Mouse (Mus musculus): ENCODE results near the gene Ankrd33. TPM values are rescaled to one million over a fixed set of nuclear protein-coding genes. Genes with fewer than 3 reads are reported as not detected.

Ankrd33 gene
- polyA plus RNA-seq, 1 experiment from 2014 or later = not detected

- Histone ChIP-seq H3K9ac (replicated peaks; ENCODE audit: low read length) (no peak overlapping the region), H3K4me3 (ENCODE audit: low read length) (no peak overlapping the region), H3K36me3 (ENCODE audit: insufficient read depth, low read length) (no peaks in the 10 kb centered on the region), H3K4me1 (ENCODE audit: insufficient read depth, low read length) (peaks cover 49% of the 10 kb centered on the region), H3K27ac (ENCODE audit: low read length) (no peak overlapping the region), H3K4me2 (replicated peaks; ENCODE audit: low read depth, low read length) (no peak overlapping the region), H3K27me3 (ENCODE audit: insufficient read depth, low read length) (peaks cover 22% of the 10 kb centered on the region; the same call in 1 of the 2 replicates), H3K9me3 (ENCODE audit: low read length) (no peaks in the 10 kb centered on the region)
- WGBS = 29% methylated on average over 9 of the region's 9 CpGs
- no peak for ATAC-seq (ENCODE audit: low FRiP score, low TSS enrichment)
These were observed 20.6 kb upstream of the Ankrd33 start for GRCm38 (mm10) chr15:101094979-101095378.

- Histone ChIP-seq H3K4me2 (replicated peaks; ENCODE audit: low read depth, low read length) (no peak overlapping the region), H3K4me3 (ENCODE audit: low read length) (no peak overlapping the region), H3K27ac (ENCODE audit: low read length) (no peak overlapping the region), H3K9me3 (ENCODE audit: low read length) (no peaks in the 10 kb centered on the region), H3K36me3 (ENCODE audit: insufficient read depth, low read length) (no peaks in the 10 kb centered on the region), H3K9ac (replicated peaks; ENCODE audit: low read length) (no peak overlapping the region), H3K27me3 (ENCODE audit: insufficient read depth, low read length) (peaks cover 18% of the 10 kb centered on the region; the same call in 1 of the 2 replicates), H3K4me1 (ENCODE audit: insufficient read depth, low read length) (peaks cover 49% of the 10 kb centered on the region)
- WGBS = 50% methylated on average over 3 of the region's 3 CpGs
- ATAC-seq (ENCODE audit: low FRiP score, low TSS enrichment) = no peak
These were observed 20.2 kb upstream of the Ankrd33 start for GRCm38 (mm10) chr15:101095392-101095791.

- Histone ChIP-seq H3K4me1 (ENCODE audit: insufficient read depth, low read length) (peaks cover 34% of the 10 kb centered on the region), H3K9me3 (ENCODE audit: low read length) (no peaks in the 10 kb centered on the region), H3K9ac (replicated peaks; ENCODE audit: low read length) (peak overlapping the region; percentile 55), H3K27me3 (ENCODE audit: insufficient read depth, low read length) (peaks cover 14% of the 10 kb centered on the region; the same call in 1 of the 2 replicates), H3K36me3 (ENCODE audit: insufficient read depth, low read length) (no peaks in the 10 kb centered on the region), H3K27ac (ENCODE audit: low read length) (0 out of 2 replicates have a peak overlapping the region, but pooled peaks have one; percentile 17), H3K4me2 (replicated peaks; ENCODE audit: low read depth, low read length) (peak overlapping the region; percentile 50), H3K4me3 (ENCODE audit: low read length) (peak overlapping the region; percentile 13; the same call in 1 of the 2 replicates)
- 5% methylated on average over 28 of the region's 28 CpGs for WGBS
- peak; percentile 41 for ATAC-seq (ENCODE audit: low FRiP score, low TSS enrichment)
These were observed 17.4 kb upstream of the Ankrd33 start for GRCm38 (mm10) chr15:101097985-101098651.

- H3K4me1 ChIP-seq (ENCODE audit: insufficient read depth, low read length) = peaks cover 17% of the 10 kb centered on the region
- WGBS = 78% methylated on average over 3 of the region's 3 CpGs
These were observed 14.6 kb upstream of the Ankrd33 start for GRCm38 (mm10) chr15:101100996-101101395.

GRCm38 (mm10) chr15:101103605-101104304 lies 11.8 kb upstream of the Ankrd33 start:
- H3K4me2 ChIP-seq (replicated peaks; ENCODE audit: low read depth, low read length) = no peak overlapping the region
- no peaks in the 10 kb centered on the region for H3K9me3 ChIP-seq (ENCODE audit: low read length)
- H3K9ac ChIP-seq (replicated peaks; ENCODE audit: low read length) = no peak overlapping the region
- WGBS = 79% methylated on average over 9 of the region's 9 CpGs
- ATAC-seq (ENCODE audit: low FRiP score, low TSS enrichment) = no peak
- peaks cover 3% of the 10 kb centered on the region; the same call in 1 of the 2 replicates for H3K4me1 ChIP-seq (ENCODE audit: insufficient read depth, low read length)
- no peaks in the 10 kb centered on the region for H3K36me3 ChIP-seq (ENCODE audit: insufficient read depth, low read length)
- no peak overlapping the region for H3K27ac ChIP-seq (ENCODE audit: low read length)
- H3K27me3 ChIP-seq (ENCODE audit: insufficient read depth, low read length) = 0 out of 2 replicates have a peak, but pooled peaks cover 9% of the 10 kb centered on the region
- H3K4me3 ChIP-seq (ENCODE audit: low read length) = no peak overlapping the region

More at GRCm38 (mm10) chr15:101100996-101101395, 14.6 kb upstream of the Ankrd33 start:
- no peaks in the 10 kb centered on the region for H3K36me3 ChIP-seq (ENCODE audit: insufficient read depth, low read length)
- peaks cover 14% of the 10 kb centered on the region; the same call in 1 of the 2 replicates for H3K27me3 ChIP-seq (ENCODE audit: insufficient read depth, low read length)
- no peak overlapping the region for H3K9ac ChIP-seq (replicated peaks; ENCODE audit: low read length)
- no peaks in the 10 kb centered on the region for H3K9me3 ChIP-seq (ENCODE audit: low read length)
- H3K4me3 ChIP-seq (ENCODE audit: low read length) = no peak overlapping the region
- no peak for ATAC-seq (ENCODE audit: low FRiP score, low TSS enrichment)
- no peak overlapping the region for H3K4me2 ChIP-seq (replicated peaks; ENCODE audit: low read depth, low read length)
- no peak overlapping the region for H3K27ac ChIP-seq (ENCODE audit: low read length)

- Histone ChIP-seq H3K9ac (replicated peaks; ENCODE audit: low read length) (no peak overlapping the region), H3K4me2 (replicated peaks; ENCODE audit: low read depth, low read length) (peak overlapping the region; percentile 28), H3K9me3 (ENCODE audit: low read length) (no peaks in the 10 kb centered on the region), H3K36me3 (ENCODE audit: insufficient read depth, low read length) (no peaks in the 10 kb centered on the region), H3K27ac (ENCODE audit: low read length) (no peak overlapping the region), H3K4me1 (ENCODE audit: insufficient read depth, low read length) (peaks cover 3% of the 10 kb centered on the region; the same call in 1 of the 2 replicates), H3K27me3 (ENCODE audit: insufficient read depth, low read length) (peaks cover 3% of the 10 kb centered on the region; the same call in 1 of the 2 replicates), H3K4me3 (ENCODE audit: low read length) (no peak overlapping the region)
- WGBS = 17% methylated on average over 12 of the region's 12 CpGs
- peak; percentile 76; the same call in 1 of the 2 replicates for ATAC-seq (ENCODE audit: low FRiP score, low TSS enrichment)
These were observed 10.0 kb upstream of the Ankrd33 start for GRCm38 (mm10) chr15:101105496-101105994.

- 90% methylated on average over 10 of the region's 10 CpGs for WGBS
- Histone ChIP-seq H3K4me3 (ENCODE audit: low read length) (no peak overlapping the region), H3K9ac (replicated peaks; ENCODE audit: low read length) (no peak overlapping the region), H3K27ac (ENCODE audit: low read length) (no peak overlapping the region), H3K36me3 (ENCODE audit: insufficient read depth, low read length) (no peaks in the 10 kb centered on the region), H3K27me3 (ENCODE audit: insufficient read depth, low read length) (peaks cover 3% of the 10 kb centered on the region; the same call in 1 of the 2 replicates), H3K9me3 (ENCODE audit: low read length) (no peaks in the 10 kb centered on the region), H3K4me1 (ENCODE audit: insufficient read depth, low read length) (peaks cover 3% of the 10 kb centered on the region; the same call in 1 of the 2 replicates), H3K4me2 (replicated peaks; ENCODE audit: low read depth, low read length) (no peak overlapping the region)
- no peak for ATAC-seq (ENCODE audit: low FRiP score, low TSS enrichment)
These were observed 9.5 kb upstream of the Ankrd33 start for GRCm38 (mm10) chr15:101106011-101106410.

- no peak overlapping the region for H3K27ac ChIP-seq (ENCODE audit: low read length)
- no peak overlapping the region for H3K4me2 ChIP-seq (replicated peaks; ENCODE audit: low read depth, low read length)
- no peak overlapping the region for H3K4me3 ChIP-seq (ENCODE audit: low read length)
- no peaks in the 10 kb centered on the region for H3K36me3 ChIP-seq (ENCODE audit: insufficient read depth, low read length)
- WGBS = 82% methylated on average over 5 of the region's 5 CpGs
- H3K9me3 ChIP-seq (ENCODE audit: low read length) = no peaks in the 10 kb centered on the region
- no peak overlapping the region for H3K9ac ChIP-seq (replicated peaks; ENCODE audit: low read length)
- ATAC-seq (ENCODE audit: low FRiP score, low TSS enrichment) = no peak
- peaks cover 3% of the 10 kb centered on the region; the same call in 1 of the 2 replicates for H3K27me3 ChIP-seq (ENCODE audit: insufficient read depth, low read length)
- peaks cover 3% of the 10 kb centered on the region; the same call in 1 of the 2 replicates for H3K4me1 ChIP-seq (ENCODE audit: insufficient read depth, low read length)
These were observed 7.5 kb upstream of the Ankrd33 start for GRCm38 (mm10) chr15:101107906-101108671.

GRCm38 (mm10) chr15:101113176-101113575 lies 2.4 kb upstream of the Ankrd33 start:
- peaks cover 4% of the 10 kb centered on the region; the same call in 1 of the 2 replicates for H3K9me3 ChIP-seq (ENCODE audit: low read length)
- H3K4me3 ChIP-seq (ENCODE audit: low read length) = no peak overlapping the region
- H3K27ac ChIP-seq (ENCODE audit: low read length) = peak overlapping the region; percentile 23; the same call in 1 of the 2 replicates

More at GRCm38 (mm10) chr15:101113176-101113575, 2.4 kb upstream of the Ankrd33 start:
- 67% methylated on average over 8 of the region's 8 CpGs for WGBS
- peaks cover 3% of the 10 kb centered on the region; the same call in 1 of the 2 replicates for H3K27me3 ChIP-seq (ENCODE audit: insufficient read depth, low read length)
- no peak overlapping the region for H3K4me2 ChIP-seq (replicated peaks; ENCODE audit: low read depth, low read length)
- H3K9ac ChIP-seq (replicated peaks; ENCODE audit: low read length) = no peak overlapping the region
- no peaks in the 10 kb centered on the region for H3K4me1 ChIP-seq (ENCODE audit: insufficient read depth, low read length)
- ATAC-seq (ENCODE audit: low FRiP score, low TSS enrichment) = no peak
- H3K36me3 ChIP-seq (ENCODE audit: insufficient read depth, low read length) = no peaks in the 10 kb centered on the region

Data from kidney, embryonic 16.5 days (tissue).